Mouse (Mus musculus) kidney, postnatal 0 days (tissue): Measurements from ENCODE around the gene Ergic1. TPM values are rescaled to one million over a fixed set of nuclear protein-coding genes. Genes with fewer than 3 reads are reported as not detected.

ENCODE experiments used
- ATAC-seq: fragments of 200-750 bp; cut with Nextera tagmentation; replicated peaks from 2 replicates; pipeline ENCODE4 v1.8.0; 2017; ENCODE audit warnings: low read depth, moderate number of reproducible peaks, moderate TSS enrichment, moderate library complexity; ENCODE audit not compliant: low FRiP score
- DNase-seq: peaks from one replicate; pipeline ENCODE4 v3.0.0-alpha.2; 2016; ENCODE audit warnings: low spot score
- H3K27ac ChIP-seq: fragments of 300-500 bp; sonication (generic); 2 replicates; pipeline ENCODE4 v1.5.1; 2014; ENCODE audit warnings: mild to moderate bottlenecking
- H3K27me3 ChIP-seq: fragments of 300-500 bp; sonication (generic); 2 replicates; pipeline ENCODE4 v1.6.1; 2014; ENCODE audit warnings: low read length, mixed read lengths; ENCODE audit not compliant: insufficient read depth
- H3K36me3 ChIP-seq: fragments of 300-500 bp; sonication (generic); 2 replicates; pipeline ENCODE4 v1.6.1; 2014; ENCODE audit warnings: low read length, mixed read lengths; ENCODE audit not compliant: insufficient read depth
- H3K4me1 ChIP-seq: fragments of 300-500 bp; sonication (generic); replicated peaks from 2 replicates; pipeline ENCODE4 v1.6.1; 2014; ENCODE audit warnings: antibody characterized with exemption, low read length, mixed read lengths; ENCODE audit not compliant: insufficient read depth
- H3K4me2 ChIP-seq: fragments of 300-500 bp; sonication (generic); 2 replicates; pipeline ENCODE4 v1.6.1; 2014; ENCODE audit warnings: mild to moderate bottlenecking, low read length, moderate library complexity, mixed read lengths
- H3K4me3 ChIP-seq: fragments of 300-500 bp; sonication (generic); replicated peaks from 2 replicates; pipeline ENCODE4 v1.5.1; 2014; ENCODE audit warnings: low read depth, low read length
- H3K9ac ChIP-seq: fragments of 300-500 bp; sonication (generic); 2 replicates; pipeline ENCODE4 v1.6.1; 2014; ENCODE audit warnings: low read depth, low read length
- H3K9me3 ChIP-seq: fragments of 300-500 bp; sonication (generic); replicated peaks from 2 replicates; pipeline ENCODE4 v1.6.1; 2016; ENCODE audit warnings: low read length, inconsistent platforms, mixed read lengths
- CTCF ChIP-seq: IDR thresholded peaks from 2 replicates; pipeline ENCODE4 v1.5.1; 2016; ENCODE audit warnings: antibody characterized with exemption, low read depth, mild to moderate bottlenecking, moderate library complexity
- WGBS: fragments of 180-500 bp; shearing (Covaris S2); extraction: QIAGEN DNeasy Blood & Tissue Kit; methylation state at CpG from one replicate; pipeline ENCODE4 v1.1.7; 2014; 5-methylcytosine and 5-hydroxymethylcytosine counted together
- polyA plus RNA-seq: library from polyadenylated mRNA; unstranded; fragments of >200 nt; fragmentation: Nextera tagmentation; extraction: Ambion mirVana; gene quantifications from 2 replicates; pipeline ENCODE4 v1.2.1, GENCODE M21; 2015

Gene Ergic1
- polyA plus RNA-seq, 1 experiment from 2014 or later: 107 TPM

DNA sequence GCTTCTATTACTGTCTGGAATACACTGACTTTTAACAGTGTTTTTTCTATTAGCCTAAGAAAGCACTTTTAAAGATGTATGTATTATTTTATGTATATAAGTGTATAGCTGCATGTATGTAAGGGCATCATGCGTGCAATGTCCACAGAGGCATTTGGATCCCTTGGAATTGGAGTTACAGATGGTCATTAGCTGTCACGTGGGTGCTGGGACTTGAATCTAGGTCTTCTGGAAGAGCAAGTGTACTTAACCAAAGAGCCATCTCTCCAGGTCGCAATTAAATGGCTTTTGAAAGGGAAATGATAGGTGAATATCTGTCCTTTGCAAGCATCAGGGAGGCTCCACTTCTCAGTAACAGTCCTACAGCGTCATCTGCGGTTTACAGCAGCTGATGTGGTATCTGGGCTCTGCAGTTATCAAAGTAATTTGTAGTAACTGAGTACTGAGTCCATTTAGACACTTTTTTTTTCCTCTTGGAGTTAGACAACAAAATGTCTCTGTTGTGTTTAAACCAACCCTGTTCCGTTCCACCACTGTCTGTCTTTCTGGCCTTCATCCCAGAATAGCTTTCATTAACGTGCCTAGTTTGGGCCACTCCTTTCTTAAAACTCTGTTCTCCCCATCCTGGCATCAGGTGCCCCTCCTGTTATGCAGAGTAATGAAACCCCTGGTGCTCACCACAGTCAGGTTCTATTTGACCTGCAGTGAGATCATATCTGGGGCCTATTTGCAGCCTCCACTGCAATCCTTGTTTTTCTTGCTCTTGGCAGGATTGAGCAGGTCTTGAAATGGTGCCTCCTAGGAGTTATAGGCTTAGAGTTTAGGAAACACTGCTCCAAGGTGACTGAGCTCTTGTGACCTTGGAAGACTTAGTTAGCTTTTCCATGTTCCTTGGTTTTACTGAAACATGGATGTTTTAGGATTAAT lies 116.7 kb downstream of the Ergic1 start:
- Histone ChIP-seq H3K27ac (peak overlapping the region; percentile 60), H3K27me3 (no peaks in the 10 kb centered on the region), H3K9me3 (no peaks in the 10 kb centered on the region), H3K4me2 (peak overlapping the region; percentile 57), H3K4me1 (peaks cover 6% of the 10 kb centered on the region; the same call in 1 of the 2 replicates), H3K9ac (no peak overlapping the region), H3K36me3 (no peaks in the 10 kb centered on the region), H3K4me3 (0 out of 2 replicates have a peak overlapping the region, but pooled peaks have one; percentile 0)
- ATAC-seq (no peak), DNase-seq (no peak)
- WGBS: 72% methylated on average over 7 of the region's 7 CpGs
- no peak for TF ChIP-seq CTCF

DNA sequence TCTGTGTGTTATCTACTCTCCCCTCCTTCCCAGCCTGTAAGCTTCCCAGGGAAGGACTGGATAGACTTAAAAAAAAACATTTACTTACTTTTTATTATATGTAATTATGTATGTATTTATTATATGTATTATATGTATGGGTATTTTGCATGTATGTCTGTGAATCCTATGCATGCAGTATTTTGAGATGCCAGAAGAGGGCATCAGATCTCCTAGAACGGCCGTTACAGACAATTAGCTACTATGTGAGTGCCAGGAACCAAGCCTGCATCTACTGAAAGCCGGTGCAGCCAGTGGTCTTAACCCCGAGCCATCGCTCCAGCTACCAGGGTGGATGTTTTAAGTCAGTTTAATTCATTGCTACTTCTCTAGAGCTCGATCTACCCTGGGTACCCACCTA lies 120.0 kb downstream of the Ergic1 start:
- Histone ChIP-seq H3K9me3 (no peaks in the 10 kb centered on the region), H3K4me2 (no peak overlapping the region), H3K9ac (no peak overlapping the region), H3K4me1 (peaks cover 6% of the 10 kb centered on the region; the same call in 1 of the 2 replicates), H3K27ac (no peak overlapping the region), H3K27me3 (no peaks in the 10 kb centered on the region), H3K36me3 (0 out of 2 replicates have a peak, but pooled peaks cover 3% of the 10 kb centered on the region), H3K4me3 (no peak overlapping the region)
- ATAC-seq: no peak
- TF ChIP-seq CTCF: peak; percentile 26; the same call in 1 of the 2 replicates
- DNase-seq: no peak
- WGBS: 94% methylated on average over 6 of the region's 6 CpGs

DNA sequence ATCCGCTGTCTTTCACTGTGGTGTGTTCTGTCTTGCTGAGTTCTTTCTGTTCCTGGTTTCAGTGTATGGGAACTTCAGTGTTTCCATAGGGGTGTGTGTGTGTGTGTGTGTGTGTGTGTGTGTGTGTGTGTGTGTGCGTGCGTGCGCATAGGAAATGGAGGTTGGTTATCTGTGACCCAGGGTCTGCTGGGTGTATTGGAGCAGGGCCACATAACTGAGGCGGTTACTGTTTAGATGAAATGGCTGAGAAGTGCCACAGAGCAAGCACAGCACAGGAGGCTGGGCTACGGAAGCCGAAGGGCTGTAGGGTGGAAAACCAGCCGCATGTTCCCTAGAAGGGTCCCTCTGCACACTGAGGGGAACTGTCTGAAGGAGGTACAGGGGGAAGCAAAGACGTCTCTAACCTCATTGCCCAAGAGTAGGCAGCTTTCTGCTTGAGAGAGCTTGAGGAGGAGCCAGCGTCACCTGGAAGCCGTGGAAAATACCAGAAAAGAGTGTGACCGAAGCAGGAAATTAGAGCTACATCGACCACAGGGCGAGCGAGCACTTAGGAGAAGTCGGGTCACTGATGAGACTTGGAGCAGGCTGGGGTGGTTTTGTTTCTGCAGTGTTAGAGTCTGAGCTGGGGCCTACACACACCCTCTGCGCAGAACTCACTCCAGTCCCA lies 125.2 kb downstream of the Ergic1 start:
- H3K4me3 ChIP-seq: no peak overlapping the region
- WGBS: 74% methylated on average over 17 of the region's 17 CpGs
- H3K27ac ChIP-seq: 0 out of 2 replicates have a peak overlapping the region, but pooled peaks have one; percentile 31
- DNase-seq (no peak), ATAC-seq (0 out of 2 replicates have a peak, but pooled peaks have one; percentile 13)
- H3K27me3 ChIP-seq: no peaks in the 10 kb centered on the region
- 0 out of 2 replicates have a peak, but pooled peaks cover 3% of the 10 kb centered on the region for H3K36me3 ChIP-seq
- TF ChIP-seq CTCF: no peak
- H3K4me2 ChIP-seq: no peak overlapping the region
- no peaks in the 10 kb centered on the region for H3K4me1 ChIP-seq
- H3K9me3 ChIP-seq: no peaks in the 10 kb centered on the region
- no peak overlapping the region for H3K9ac ChIP-seq

DNA sequence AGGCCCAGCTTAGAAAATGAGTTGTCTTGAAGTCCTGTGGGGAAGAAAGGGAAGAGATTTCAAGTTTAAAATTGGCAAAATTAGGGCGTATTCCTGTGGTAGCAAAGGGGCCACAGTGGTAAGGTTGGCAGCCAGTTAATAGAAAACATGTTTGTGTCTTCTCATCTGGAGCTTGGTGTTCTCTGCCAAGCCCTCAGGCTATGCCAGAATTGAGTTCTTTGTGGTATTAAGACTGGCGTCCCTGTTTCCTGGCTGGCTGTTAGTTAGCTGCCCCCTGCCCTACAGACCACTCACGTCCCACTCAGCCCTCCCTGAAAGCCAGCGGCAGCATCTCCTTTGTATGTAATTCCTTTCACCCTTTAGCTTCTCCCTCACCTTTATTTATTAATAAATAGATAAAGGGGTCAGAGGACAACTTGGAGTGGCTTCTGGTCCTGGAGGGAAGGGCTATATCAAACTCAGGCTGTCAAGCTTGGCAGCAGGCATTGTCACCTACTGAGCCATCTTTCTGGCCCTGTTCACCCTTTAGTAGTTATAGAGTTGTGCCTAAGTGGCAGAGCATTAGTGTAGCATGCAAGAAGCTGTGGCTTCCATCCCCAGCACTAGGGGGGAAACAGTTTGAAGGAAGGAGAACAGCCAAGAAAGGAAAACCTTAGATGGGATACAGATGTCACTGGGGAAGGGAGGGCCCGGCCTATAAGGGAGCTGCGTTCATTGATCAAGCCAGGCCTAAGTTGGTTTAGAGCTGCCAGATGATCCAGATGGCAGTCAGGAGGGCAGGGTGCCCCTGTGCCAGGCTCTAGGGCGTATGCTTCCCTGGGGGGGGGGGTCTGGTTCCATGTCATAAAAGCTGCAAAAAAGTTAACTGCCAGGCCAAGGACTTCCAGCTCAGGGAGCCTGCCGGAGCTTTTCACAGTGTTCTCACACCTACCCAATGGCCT lies 127.8 kb downstream of the Ergic1 start:
- Histone ChIP-seq H3K27ac (no peak overlapping the region), H3K4me1 (no peaks in the 10 kb centered on the region), H3K4me2 (no peak overlapping the region), H3K36me3 (peaks cover 3% of the 10 kb centered on the region; the same call in 1 of the 2 replicates), H3K4me3 (no peak overlapping the region), H3K27me3 (no peaks in the 10 kb centered on the region), H3K9ac (no peak overlapping the region), H3K9me3 (no peaks in the 10 kb centered on the region)
- ATAC-seq (no peak), DNase-seq (no peak)
- WGBS: 77% methylated on average over 8 of the region's 8 CpGs
- no peak for TF ChIP-seq CTCF

DNA sequence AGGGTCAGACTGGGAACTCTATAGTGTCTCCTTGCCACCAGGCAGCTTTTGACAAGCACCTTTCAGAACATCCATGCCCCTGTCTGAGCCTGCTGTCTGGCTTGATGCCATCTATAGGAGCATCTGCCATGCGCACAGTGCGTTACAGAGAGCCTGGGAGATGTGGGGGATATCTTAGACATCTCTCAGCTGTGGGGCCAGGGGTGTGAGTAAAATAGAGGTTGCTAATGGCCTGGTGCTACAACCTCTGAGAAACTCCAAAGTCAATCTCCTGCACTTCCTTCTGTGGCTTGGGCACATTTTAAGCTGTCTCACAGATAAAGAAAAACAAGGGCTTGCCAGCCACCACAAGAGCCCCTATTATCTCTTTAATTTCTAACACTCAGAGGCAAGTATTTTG lies 128.5 kb downstream of the Ergic1 start:
- Histone ChIP-seq H3K9ac (no peak overlapping the region), H3K4me1 (no peaks in the 10 kb centered on the region), H3K9me3 (no peaks in the 10 kb centered on the region), H3K4me3 (no peak overlapping the region), H3K4me2 (no peak overlapping the region), H3K27ac (no peak overlapping the region), H3K36me3 (no peaks in the 10 kb centered on the region; the same call in 1 of the 2 replicates), H3K27me3 (no peaks in the 10 kb centered on the region)
- TF ChIP-seq CTCF: no peak
- WGBS: 83% methylated on average over 2 of the region's 2 CpGs
- DNase-seq (no peak), ATAC-seq (no peak)
